Mouse (Mus musculus) lung, embryonic 16.5 days (tissue): ENCODE data around the gene Ifna11. TPM values are rescaled to one million over a fixed set of nuclear protein-coding genes. Genes with fewer than 3 reads are reported as not detected.
A peak's percentile ranks its signal among the peaks of the same experiment; 100 is the strongest.
"Not testable (repeated sequence)": the region's sequence is repeated elsewhere in the genome, so short reads cannot be mapped to it uniquely, and the experiment has no call there.

Source experiments
- ATAC-seq: fragments of 200-750 bp; cut with Nextera tagmentation; 2 replicates; pipeline ENCODE4 v1.8.0; 2017; ENCODE audit warnings: low read depth, mild to moderate bottlenecking, moderate library complexity
- H3K27ac ChIP-seq: fragments of 300-500 bp; sonication (generic); 2 replicates; pipeline ENCODE4 v1.5.1; 2014; ENCODE audit warnings: mild to moderate bottlenecking, control low read depth, low read length
- H3K27me3 ChIP-seq: fragments of 300-500 bp; sonication (generic); 2 replicates; pipeline ENCODE4 v1.6.1; 2014; ENCODE audit warnings: low read depth, low read length, mixed read lengths; ENCODE audit not compliant: control insufficient read depth, insufficient read depth
- H3K36me3 ChIP-seq: fragments of 300-500 bp; sonication (generic); 2 replicates; pipeline ENCODE4 v1.6.1; 2014; ENCODE audit warnings: low read length; ENCODE audit not compliant: control insufficient read depth, insufficient read depth
- H3K4me1 ChIP-seq: fragments of 300-500 bp; sonication (generic); replicated peaks from 2 replicates; pipeline ENCODE4 v1.6.1; 2014; ENCODE audit warnings: low read length, mixed read lengths; ENCODE audit not compliant: control insufficient read depth, insufficient read depth
- H3K4me2 ChIP-seq: fragments of 300-500 bp; sonication (generic); 2 replicates; pipeline ENCODE4 v1.6.1; 2014; ENCODE audit warnings: low read depth, low read length, control low read depth
- H3K4me3 ChIP-seq: fragments of 300-500 bp; sonication (generic); 2 replicates; pipeline ENCODE4 v1.5.1; 2014; ENCODE audit warnings: mild to moderate bottlenecking, low read length, control low read depth
- H3K9ac ChIP-seq: fragments of 300-500 bp; sonication (generic); 2 replicates; pipeline ENCODE4 v1.6.1; 2014; ENCODE audit warnings: low read length, control low read depth
- H3K9me3 ChIP-seq: fragments of 300-500 bp; sonication (generic); 2 replicates; pipeline ENCODE4 v1.6.1; 2016; ENCODE audit warnings: low read length; ENCODE audit not compliant: control insufficient read depth
- WGBS: fragments of 180-500 bp; shearing (Covaris S2); extraction: QIAGEN DNeasy Blood & Tissue Kit; methylation state at CpG from one replicate; pipeline ENCODE4 v1.1.7; 2014; 5-methylcytosine and 5-hydroxymethylcytosine counted together
- polyA plus RNA-seq: library from polyadenylated mRNA; unstranded; fragments of >200 nt; fragmentation: Nextera tagmentation; extraction: Ambion mirVana; gene quantifications from 2 replicates; pipeline ENCODE4 v1.2.1, GENCODE M21; 2015

Gene Ifna11
- not detected in 2 replicates for polyA plus RNA-seq

GRCm38 (mm10) chr4:88819659-88820058, at the start of gene Ifna11:
Ifna11 (plus strand) TSS chr4:88819959.
- no peaks in the 10 kb centered on the region for H3K9me3 ChIP-seq
- no peak within 1 kb of the TSS for H3K4me2 ChIP-seq
- H3K4me3 ChIP-seq = no peak within 1 kb of the TSS
- no peaks in the 10 kb centered on the region for H3K27me3 ChIP-seq
- H3K9ac ChIP-seq = no peak within 1 kb of the TSS
- H3K4me1 ChIP-seq = no peaks in the 10 kb centered on the region
- WGBS = 79% methylated on average over 1 of the region's 1 CpGs
- no peak within 1 kb of the TSS for H3K27ac ChIP-seq
- H3K36me3 ChIP-seq = no peaks in the 10 kb centered on the region
- ATAC-seq = no peak

- not testable (repeated sequence) for H3K4me3 ChIP-seq, H3K27ac ChIP-seq, H3K9me3 ChIP-seq, H3K36me3 ChIP-seq, H3K9ac ChIP-seq, H3K4me1 ChIP-seq, H3K4me2 ChIP-seq, ATAC-seq, H3K27me3 ChIP-seq
- WGBS = no CpG with 5 or more reads among the region's 32 CpGs
These were observed 46.2 kb upstream of the Ifna11 start, which contains the start of gene Gm13290 for GRCm38 (mm10) chr4:88773534-88773933. Gm13290 (plus strand) TSS chr4:88773834.

- not testable (repeated sequence) for H3K4me2 ChIP-seq, H3K9me3 ChIP-seq, H3K27ac ChIP-seq, H3K36me3 ChIP-seq, ATAC-seq, H3K27me3 ChIP-seq, H3K4me3 ChIP-seq, H3K4me1 ChIP-seq, H3K9ac ChIP-seq
- WGBS = no CpG with 5 or more reads among the region's 29 CpGs
These were observed 43.1 kb upstream of the Ifna11 start, which contains the start of gene Gm13289 for GRCm38 (mm10) chr4:88776622-88777021. Gm13289 (plus strand) TSS chr4:88776922.

GRCm38 (mm10) chr4:88779550-88779949, 40.2 kb upstream of the Ifna11 start, which contains the start of gene Gm13272:
Gm13272 (plus strand) TSS chr4:88779850.
- no CpG with 5 or more reads among the region's 29 CpGs for WGBS
- H3K9ac ChIP-seq = not testable (repeated sequence)

GRCm38 (mm10) chr4:88780320-88780719, 39.4 kb upstream of the Ifna11 start:
- H3K4me1 ChIP-seq, H3K27me3 ChIP-seq, H3K9ac ChIP-seq, H3K36me3 ChIP-seq, H3K9me3 ChIP-seq, H3K4me3 ChIP-seq, H3K27ac ChIP-seq, H3K4me2 ChIP-seq, ATAC-seq: not testable (repeated sequence)
- WGBS = 42% methylated on average over 12 of the region's 18 CpGs

More at GRCm38 (mm10) chr4:88779550-88779949, 40.2 kb upstream of the Ifna11 start, which contains the start of gene Gm13272:
- not testable (repeated sequence) for H3K4me2 ChIP-seq, H3K4me3 ChIP-seq, H3K4me1 ChIP-seq, H3K9me3 ChIP-seq, H3K36me3 ChIP-seq, H3K27ac ChIP-seq, H3K27me3 ChIP-seq, ATAC-seq

- Histone ChIP-seq H3K27ac (peak within 1 kb of the TSS; percentile 57; the same call in 1 of the 2 replicates), H3K4me2 (0 out of 2 replicates have a peak within 1 kb of the TSS, but pooled peaks have one; percentile 22), H3K4me3 (peak within 1 kb of the TSS; percentile 37)
- not testable (repeated sequence) for H3K36me3 ChIP-seq, H3K9ac ChIP-seq, H3K27me3 ChIP-seq, H3K4me1 ChIP-seq, ATAC-seq, H3K9me3 ChIP-seq
- 11% methylated on average over 3 of the region's 7 CpGs for WGBS
These were observed 37.9 kb upstream of the Ifna11 start, which contains the start of gene Ifnz for GRCm38 (mm10) chr4:88781831-88782230. Ifnz (plus strand) TSS chr4:88782131.

GRCm38 (mm10) chr4:88782335-88782734, 37.4 kb upstream of the Ifna11 start:
- not testable (repeated sequence) for H3K27me3 ChIP-seq, H3K9me3 ChIP-seq, H3K9ac ChIP-seq, ATAC-seq, H3K36me3 ChIP-seq, H3K4me1 ChIP-seq
- 0% methylated on average over 3 of the region's 31 CpGs for WGBS
- Histone ChIP-seq H3K4me2 (0 out of 2 replicates have a peak overlapping the region, but pooled peaks have one; percentile 22), H3K27ac (peak overlapping the region; percentile 57; the same call in 1 of the 2 replicates), H3K4me3 (peak overlapping the region; percentile 37)

- not testable (repeated sequence) for ATAC-seq, H3K27ac ChIP-seq, H3K27me3 ChIP-seq, H3K36me3 ChIP-seq, H3K9ac ChIP-seq, H3K4me3 ChIP-seq, H3K9me3 ChIP-seq, H3K4me2 ChIP-seq, H3K4me1 ChIP-seq
- no CpG with 5 or more reads among the region's 27 CpGs for WGBS
These were observed 34.4 kb upstream of the Ifna11 start, which contains the start of gene Gm13276 for GRCm38 (mm10) chr4:88785409-88785808. Gm13276 (plus strand) TSS chr4:88785709.

- WGBS = 0% methylated on average over 2 of the region's 28 CpGs
- H3K9ac ChIP-seq, H3K4me1 ChIP-seq, H3K27me3 ChIP-seq, ATAC-seq, H3K9me3 ChIP-seq, H3K4me3 ChIP-seq, H3K36me3 ChIP-seq, H3K4me2 ChIP-seq, H3K27ac ChIP-seq: not testable (repeated sequence)
These were observed 31.4 kb upstream of the Ifna11 start, which contains the start of gene Gm13277 for GRCm38 (mm10) chr4:88788402-88788801. Gm13277 (plus strand) TSS chr4:88788632.
